Mouse (Mus musculus): ENCODE measurements at regions not wholly inside any gene's neighbourhood (a gene's known extent, or its start where the extent isn't known, plus 50 kb on each side); places are given as distances from the start of the nearest gene placed in this dataset.

GRCm38 (mm10) chr8:34268806-34269520 lies 157.4 kb upstream of the Gm10131 start:
- no peak for TF ChIP-seq HCFC1 (IDR thresholded peaks at IDR 0.05; ENCODE audit: borderline replicate concordance, insufficient read depth, low read length)
- no peak for TF ChIP-seq CHD2 (IDR thresholded peaks at IDR 0.05; ENCODE audit: low read depth, low read length)
- no peak for TF ChIP-seq MAFK (IDR thresholded peaks at IDR 0.05; ENCODE audit: insufficient read depth, low read depth, low read length)

All from ES-E14 (cell line).